Mouse (Mus musculus) spleen, adult 10 weeks (tissue): Measurements from ENCODE around the gene Gm13941. TPM values are rescaled to one million over a fixed set of nuclear protein-coding genes. Genes with fewer than 3 reads are reported as not detected.

Experiments
- polyA plus RNA-seq: library from polyadenylated mRNA; stranded (reverse); fragments of 350-450 nt; fragmentation: Illumina TruSeq; extraction: RNeasy Lipid Tissue Mini Kit (QIAGEN cat#74804); gene quantifications from one replicate; pipeline ENCODE4 v1.2.3, GENCODE M21; 2015; ENCODE audit warnings: low replicate concordance; ENCODE audit not compliant: insufficient read depth

Gene Gm13941
- not detected for polyA plus RNA-seq

GRCm38 (mm10) chr2:111105882-111106281, at the start of gene Gm13941:
Gm13941 (minus strand) TSS chr2:111105982.

GRCm38 (mm10) chr2:111152836-111153235, 47.1 kb upstream of the Gm13941 start, which contains the start of gene Gm15130:
Gm15130 (minus strand) TSS chr2:111152936.

Other genes starting within 250 kb of the Gm13941 start
- not detected for gene Ano3, start 155.1 kb downstream of the Gm13941 start, polyA plus RNA-seq
- not detected for gene Gm15130, start 47.0 kb upstream of the Gm13941 start, polyA plus RNA-seq
- not detected for gene 4930430A15Rik, start 123.6 kb upstream of the Gm13941 start, polyA plus RNA-seq
- gene Olfr1275, start 129.3 kb upstream of the Gm13941 start, polyA plus RNA-seq, result not detected
- not detected for gene Olfr1276, start 148.5 kb upstream of the Gm13941 start, polyA plus RNA-seq
- gene Olfr1277, start 168.1 kb upstream of the Gm13941 start, polyA plus RNA-seq, result not detected
- not detected for gene Olfr1278, start 184.2 kb upstream of the Gm13941 start, polyA plus RNA-seq
- not detected for gene Olfr1279, start 194.7 kb upstream of the Gm13941 start, polyA plus RNA-seq
- not detected for gene Olfr1280, start 208.0 kb upstream of the Gm13941 start, polyA plus RNA-seq
- gene Olfr1281, start 220.5 kb upstream of the Gm13941 start, polyA plus RNA-seq, result not detected
- gene Olfr1282, start 230.1 kb upstream of the Gm13941 start, polyA plus RNA-seq, result not detected